Mouse (Mus musculus) spleen, postnatal 36 days (tissue): ENCODE results near the gene Klhl23.
"Not testable (repeated sequence)": the region's sequence is repeated elsewhere in the genome, so short reads cannot be mapped to it uniquely, and the experiment has no call there.

Experiments
- DNase-seq, 2 experiments: peaks; one replicate each; pipeline ENCODE4 v3.0.0; 2022; ENCODE audit warnings: low spot score in 2 of 2, mixed read lengths in 1 of 2

Gene Klhl23

GRCm38 (mm10) chr2:69821711-69822110, at the start of gene Klhl23:
Gene Klhl23 (plus strand): TSS chr2:69821944.
- peak; percentile 4 to 12 for DNase-seq

GRCm38 (mm10) chr2:69773331-69773730, 48.4 kb upstream of the Klhl23 start:
- no peak for DNase-seq

- DNase-seq, result peak; percentile 34 to 38
Observed at GRCm38 (mm10) chr2:69777985-69778835, 43.5 kb upstream of the Klhl23 start.

GRCm38 (mm10) chr2:69778836-69779177, 42.9 kb upstream of the Klhl23 start:
- peak; percentile 14 to 41 for DNase-seq

GRCm38 (mm10) chr2:69788974-69789373, 32.8 kb upstream of the Klhl23 start:
- no peak for DNase-seq

GRCm38 (mm10) chr2:69789429-69790069, 32.2 kb upstream of the Klhl23 start, which contains the start of the genes Ccdc173 and Phospho2:
Gene Ccdc173 (minus strand): TSS chr2:69789575.
Gene Phospho2 (plus strand): TSS chr2:69789623.
- DNase-seq, result peak; percentile 98

GRCm38 (mm10) chr2:69790285-69790684, 31.5 kb upstream of the Klhl23 start:
- peak; percentile 74 to 81 for DNase-seq

GRCm38 (mm10) chr2:69790722-69791121, 31.0 kb upstream of the Klhl23 start:
- no peak for DNase-seq

GRCm38 (mm10) chr2:69802911-69803312, 18.8 kb upstream of the Klhl23 start:
- DNase-seq, result peak; percentile 63 to 66

GRCm38 (mm10) chr2:69803756-69804155, 18.0 kb upstream of the Klhl23 start:
- DNase-seq, result no peak

GRCm38 (mm10) chr2:69804663-69805062, 17.1 kb upstream of the Klhl23 start:
- not testable (repeated sequence) for DNase-seq

- no peak for DNase-seq
Observed at GRCm38 (mm10) chr2:69810169-69810568, 11.6 kb upstream of the Klhl23 start.

- not testable (repeated sequence) for DNase-seq
Observed at GRCm38 (mm10) chr2:69811349-69811748, 10.4 kb upstream of the Klhl23 start.

GRCm38 (mm10) chr2:69816575-69816974, 5.2 kb upstream of the Klhl23 start:
- DNase-seq, result no peak

- DNase-seq, result peak in 1 of 2 experiments; percentile 31
Observed at GRCm38 (mm10) chr2:69818350-69819085, 3.2 kb upstream of the Klhl23 start.

- no peak for DNase-seq
Observed at GRCm38 (mm10) chr2:69820201-69820600, 1.5 kb upstream of the Klhl23 start.

- DNase-seq, result peak; percentile 4
Observed at GRCm38 (mm10) chr2:69822361-69823128, 801 bp downstream of the Klhl23 start.

- DNase-seq, result no peak
Observed at GRCm38 (mm10) chr2:69823129-69823677, 1.5 kb downstream of the Klhl23 start.

GRCm38 (mm10) chr2:69825898-69826297, 4.2 kb downstream of the Klhl23 start:
- no peak for DNase-seq

- no peak for DNase-seq
Observed at GRCm38 (mm10) chr2:69826380-69826779, 4.6 kb downstream of the Klhl23 start.

GRCm38 (mm10) chr2:69828031-69828430, 6.3 kb downstream of the Klhl23 start:
- DNase-seq, result no peak
